Mouse (Mus musculus) adrenal gland, postnatal 14 days (tissue): Measurements from ENCODE around the gene Cdcp2. TPM values are rescaled to one million over a fixed set of nuclear protein-coding genes. Genes with fewer than 3 reads are reported as not detected.

Experiments
- DNase-seq: peaks from one replicate; pipeline ENCODE4 v3.0.0; 2021; ENCODE audit warnings: mixed read lengths
- long read RNA-seq, 2 experiments: library from polyadenylated mRNA; stranded (forward); transcript quantifications; one replicate each; pipeline ENCODE4 v2.0.0; 2021
- total RNA-seq: library from RNA; stranded (reverse); gene quantifications from 2 replicates; pipeline ENCODE4 v1.2.3, GENCODE M21; 2021

Cdcp2 gene
- not detected in 2 replicates for total RNA-seq
- long read RNA-seq, experiment 1, result 0 reads
- long read RNA-seq, experiment 2, result 0 reads

DNA sequence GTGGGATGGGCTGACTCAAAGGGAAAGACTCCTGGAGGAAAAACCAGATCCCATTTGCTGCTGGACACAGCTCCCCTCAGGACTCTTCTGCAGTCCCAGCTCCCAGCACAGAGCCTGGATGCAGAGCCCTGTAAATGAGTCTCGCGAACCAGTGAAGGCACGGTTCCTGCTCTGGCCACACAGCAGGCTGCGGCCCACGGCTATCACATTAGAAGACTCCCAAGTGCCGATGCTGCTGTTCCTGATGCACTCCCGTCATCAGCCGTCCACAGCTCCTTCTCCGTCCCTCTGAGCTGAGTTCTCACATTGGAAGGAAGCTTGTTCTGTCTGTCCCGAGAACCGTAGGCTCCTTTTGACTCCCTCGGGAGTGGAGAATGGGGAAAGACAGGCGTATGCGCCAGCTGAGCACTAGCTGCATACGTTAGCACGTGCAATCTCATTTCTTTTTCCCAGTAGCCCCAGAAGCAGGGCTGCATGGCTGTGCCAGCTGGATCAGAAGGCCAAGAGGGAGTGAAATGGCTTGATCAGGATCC is at the start of gene Cdcp2:
Cdcp2 (plus strand) TSS at position 51 of the 533 bp plus-strand sequence.
- DNase-seq, result no peak

DNA sequence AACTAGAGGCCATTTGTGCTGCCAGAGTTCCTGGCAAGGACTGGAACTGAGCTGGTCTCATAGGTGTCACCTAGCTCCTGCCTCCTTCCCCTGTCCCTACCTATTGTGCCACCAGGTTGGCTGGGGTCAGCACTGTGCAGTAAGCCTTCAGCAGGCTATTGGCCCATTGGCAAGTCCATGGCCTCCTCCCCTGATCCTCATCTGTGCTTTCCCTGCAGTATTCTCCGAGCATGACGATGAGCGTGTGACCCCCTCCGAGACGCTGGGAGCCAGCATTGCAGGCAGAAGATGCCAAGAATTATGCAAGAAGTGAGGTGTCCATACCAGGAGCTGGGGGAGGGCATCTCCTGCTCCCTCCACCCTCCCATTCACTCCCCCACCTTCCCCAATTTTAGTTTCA is 48.9 kb upstream of the Cdcp2 start:
- no peak for DNase-seq

DNA sequence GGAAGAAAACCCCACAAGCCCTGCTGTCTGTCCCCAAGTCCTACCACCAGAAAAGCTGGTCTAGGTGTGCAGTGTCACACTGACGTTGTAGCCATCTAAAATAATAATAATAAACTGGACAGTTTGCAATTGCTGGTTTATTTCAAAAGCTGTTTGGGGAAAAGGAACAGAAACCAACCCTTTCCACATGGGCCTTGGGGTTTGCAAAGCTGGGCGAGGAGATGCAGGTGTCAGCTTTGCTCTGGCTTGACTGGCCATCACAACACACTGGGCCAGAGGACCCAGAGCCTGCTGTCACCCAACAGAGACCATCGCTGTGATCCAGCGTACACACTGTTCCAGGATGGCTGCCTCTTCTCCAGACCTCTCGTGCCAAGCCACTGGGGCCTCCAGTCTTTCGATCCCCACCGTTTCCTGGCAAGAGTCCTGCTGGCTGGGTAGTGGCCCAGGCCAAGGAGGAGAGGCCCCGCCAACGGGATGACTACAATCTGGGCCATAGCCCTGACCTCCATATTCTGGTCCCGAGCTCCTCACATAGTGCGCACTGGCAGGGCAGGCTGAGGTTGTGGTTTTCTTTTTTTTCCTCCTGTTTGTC is 48.0 kb upstream of the Cdcp2 start:
- DNase-seq, result peak; percentile 73

- DNase-seq, result peak; percentile 53
Observed at GRCm38 (mm10) chr4:107051889-107052288, 44.8 kb upstream of the Cdcp2 start.

DNA sequence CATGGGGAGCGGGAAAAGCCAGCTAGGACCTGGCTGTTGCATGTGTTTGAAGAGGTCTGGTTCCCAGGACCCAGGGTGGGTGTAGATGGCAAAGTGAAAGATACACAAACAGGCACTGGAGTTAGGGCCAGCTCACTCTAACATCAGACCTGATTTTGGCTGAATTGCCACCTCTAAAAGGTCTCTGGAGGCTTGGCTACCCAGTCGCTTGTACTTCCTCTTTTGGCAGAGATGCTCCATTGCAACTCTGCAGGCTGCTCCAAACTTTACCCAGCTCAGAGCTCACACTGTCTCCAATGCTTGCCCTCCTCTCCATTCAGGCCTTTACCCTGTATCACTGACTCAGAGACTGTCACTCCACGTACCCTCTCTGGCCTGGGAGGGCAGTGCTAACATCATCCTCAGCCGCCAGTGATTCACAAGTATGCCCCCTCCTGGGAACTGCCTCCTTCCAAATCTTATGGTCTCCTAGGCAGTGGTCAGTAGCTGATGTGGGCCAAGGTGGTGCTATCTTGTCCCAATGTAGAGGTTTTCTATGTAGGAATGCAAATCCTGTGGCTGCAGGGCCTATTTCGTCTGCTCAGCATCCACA is 43.6 kb upstream of the Cdcp2 start:
- peak; percentile 36 for DNase-seq

DNA sequence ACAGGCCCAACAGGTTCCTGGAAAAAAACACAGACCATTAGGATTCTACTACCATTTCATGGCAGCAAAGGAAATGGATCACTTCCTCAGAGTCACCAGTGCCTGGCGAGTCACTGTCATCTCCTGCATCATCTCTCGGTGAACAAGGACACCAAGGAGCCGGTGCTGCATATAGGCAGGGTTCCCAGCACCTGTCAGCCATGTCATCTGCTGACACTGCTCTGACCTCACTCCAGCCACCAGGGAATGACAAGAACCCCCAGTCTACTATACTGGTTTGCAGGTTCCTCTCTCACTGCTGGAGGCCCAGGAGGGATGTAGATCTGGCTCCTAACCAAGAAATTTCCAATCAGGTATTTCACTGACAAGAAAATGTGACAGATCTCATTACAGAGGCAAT is 40.6 kb upstream of the Cdcp2 start:
- DNase-seq, result no peak

GRCm38 (mm10) chr4:107058346-107058745 is 38.3 kb upstream of the Cdcp2 start:
- DNase-seq, result no peak

GRCm38 (mm10) chr4:107058781-107059180 is 37.9 kb upstream of the Cdcp2 start:
- DNase-seq, result no peak

- DNase-seq, result no peak
Observed at GRCm38 (mm10) chr4:107061560-107061959, 35.1 kb upstream of the Cdcp2 start.

DNA sequence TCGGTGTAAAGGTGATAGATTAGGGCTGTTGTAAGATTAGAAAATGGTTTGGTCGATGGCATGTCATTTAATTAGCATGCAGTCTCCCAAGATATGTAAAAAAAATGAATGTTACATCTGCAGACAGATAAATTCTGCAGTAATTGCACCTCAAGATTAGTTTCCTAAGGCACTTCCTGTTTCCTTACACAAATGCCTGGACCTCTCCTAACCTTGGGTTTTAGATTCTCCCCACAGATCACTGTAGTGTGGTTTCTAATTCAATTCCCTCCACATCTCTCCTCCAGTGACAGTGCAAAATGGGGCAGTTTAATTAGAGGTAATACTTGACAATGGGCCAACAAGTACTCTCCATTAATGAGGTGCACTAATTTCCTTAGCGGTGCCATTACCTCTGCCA is 33.5 kb upstream of the Cdcp2 start:
- no peak for DNase-seq

DNA sequence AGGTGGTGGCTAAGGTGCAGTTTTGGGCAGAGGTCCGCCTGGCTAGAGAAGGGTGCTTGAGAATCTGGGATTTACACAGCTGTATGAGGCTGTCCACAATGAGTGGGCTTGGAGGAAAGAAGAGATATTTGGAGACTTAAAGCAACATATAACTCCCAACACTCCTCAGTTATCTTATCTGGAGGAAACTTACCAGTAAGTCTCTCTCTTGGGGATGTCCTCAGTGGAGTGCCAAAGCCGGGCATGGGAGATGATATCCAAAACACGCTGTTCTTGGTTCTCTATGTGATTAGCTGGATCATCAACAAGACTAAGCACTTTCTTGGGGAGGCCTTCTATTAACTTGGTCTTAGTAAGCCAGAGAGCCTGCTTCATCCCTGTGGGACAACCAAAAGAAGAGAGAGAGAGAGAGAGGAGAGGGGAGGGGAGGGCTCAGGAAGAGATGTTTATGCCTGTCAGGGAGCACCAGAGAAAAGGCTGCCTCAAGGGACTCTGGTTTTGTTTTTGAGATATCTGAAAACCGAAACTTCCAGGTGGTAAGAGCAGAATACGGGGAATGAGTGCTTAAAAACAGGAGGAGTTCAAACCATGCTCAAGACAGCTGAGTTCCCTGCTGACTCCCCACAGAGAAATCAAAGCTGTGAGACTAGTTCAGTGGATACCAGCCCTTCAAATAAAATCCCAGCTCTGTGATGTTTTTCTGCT is 32.1 kb upstream of the Cdcp2 start:
- no peak for DNase-seq

DNA sequence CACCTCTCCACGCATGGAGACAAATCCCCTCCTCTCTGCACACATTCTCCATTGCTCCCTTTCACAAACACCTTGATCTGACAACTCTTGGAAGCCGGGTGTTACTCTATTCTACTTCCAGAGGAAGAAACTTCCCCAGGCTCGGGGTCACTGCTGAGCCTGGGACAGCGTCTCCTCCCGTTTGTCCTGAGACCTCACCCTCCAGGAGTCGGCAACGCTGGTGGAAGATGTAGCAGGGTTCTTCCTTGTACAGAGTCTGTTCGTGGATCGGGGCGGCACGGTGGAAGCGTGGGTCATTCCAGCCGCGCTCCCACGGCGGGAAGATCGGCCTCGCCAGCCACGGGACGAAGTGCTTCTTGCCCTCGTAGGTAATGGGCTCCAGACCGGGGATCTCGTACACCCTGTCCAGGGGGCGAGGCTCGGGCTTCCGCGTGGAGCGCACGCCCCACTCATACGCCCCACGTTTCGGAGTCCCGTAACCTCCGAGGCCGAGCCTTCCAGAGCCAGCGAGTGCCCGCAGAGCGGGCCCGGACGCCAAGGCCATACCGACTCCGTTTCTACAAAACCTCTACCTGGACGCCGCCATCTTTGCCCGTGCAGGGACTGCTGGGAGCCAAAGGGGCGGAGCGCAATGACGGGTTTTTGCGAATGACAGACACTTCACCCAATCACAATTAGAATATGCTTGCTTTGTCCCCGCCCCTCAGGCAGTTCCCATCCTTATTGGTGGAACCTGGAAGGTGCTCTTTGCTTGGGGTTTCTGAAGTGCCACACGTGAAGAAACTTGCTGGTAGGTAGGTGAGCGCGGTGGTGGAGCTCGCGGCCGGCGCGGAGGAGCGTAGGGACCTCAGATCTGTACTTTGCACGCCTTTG is 30.2 kb upstream of the Cdcp2 start, which contains the start of the genes Mrpl37 and Cyb5rl:
Mrpl37 (minus strand) TSS at position 617 of the 873 bp plus-strand sequence.
Cyb5rl (plus strand) TSS at position 737 of the 873 bp plus-strand sequence.
- DNase-seq, result peak; percentile 97

- DNase-seq, result peak; percentile 73
Observed at GRCm38 (mm10) chr4:107067151-107067840, 29.4 kb upstream of the Cdcp2 start.

DNA sequence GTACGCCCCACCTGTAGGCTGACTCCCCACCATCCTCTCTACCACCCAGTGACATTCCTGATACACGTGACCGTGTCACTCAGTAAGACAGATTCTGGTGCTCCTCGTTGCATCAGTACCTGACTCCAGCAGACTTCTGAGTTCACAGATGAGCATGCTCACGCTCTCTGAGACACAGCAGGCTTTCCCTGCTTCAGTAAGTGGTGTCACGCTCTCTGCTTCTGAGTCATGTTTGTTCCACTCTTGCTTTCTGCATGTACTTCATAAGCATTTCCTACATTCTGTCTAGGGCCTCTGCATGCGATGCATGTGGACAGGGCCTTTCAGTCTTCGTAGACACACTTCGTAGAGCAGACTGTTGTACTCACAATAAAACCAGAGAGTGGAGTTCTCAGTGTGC is 24.3 kb upstream of the Cdcp2 start:
- no peak for DNase-seq

DNA sequence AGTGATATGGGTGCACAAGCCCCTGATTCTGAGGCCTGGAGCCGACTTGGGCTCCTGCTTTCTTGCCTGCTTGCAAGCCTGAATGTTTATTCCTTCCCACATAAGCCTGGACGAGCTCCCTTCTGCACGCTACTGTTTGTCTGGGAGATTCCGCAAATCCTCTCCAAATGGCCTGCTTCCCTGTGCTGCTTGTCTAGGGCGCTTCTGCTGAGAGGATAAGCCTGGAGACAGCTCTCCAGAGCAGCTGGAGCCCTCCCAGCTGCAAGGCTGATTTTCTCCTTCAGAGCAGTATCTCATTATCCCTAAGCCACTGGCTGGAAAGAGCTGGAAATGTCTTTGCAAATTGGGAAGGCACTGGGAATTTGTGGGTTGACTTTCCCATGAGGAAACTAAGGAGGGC is 21.2 kb upstream of the Cdcp2 start:
- DNase-seq, result no peak

- no peak for DNase-seq
Observed at GRCm38 (mm10) chr4:107078894-107079293, 17.8 kb upstream of the Cdcp2 start.

GRCm38 (mm10) chr4:107079716-107080115 is 17.0 kb upstream of the Cdcp2 start:
- DNase-seq, result no peak

- DNase-seq, result no peak
Observed at GRCm38 (mm10) chr4:107082185-107082584, 14.5 kb upstream of the Cdcp2 start.

DNA sequence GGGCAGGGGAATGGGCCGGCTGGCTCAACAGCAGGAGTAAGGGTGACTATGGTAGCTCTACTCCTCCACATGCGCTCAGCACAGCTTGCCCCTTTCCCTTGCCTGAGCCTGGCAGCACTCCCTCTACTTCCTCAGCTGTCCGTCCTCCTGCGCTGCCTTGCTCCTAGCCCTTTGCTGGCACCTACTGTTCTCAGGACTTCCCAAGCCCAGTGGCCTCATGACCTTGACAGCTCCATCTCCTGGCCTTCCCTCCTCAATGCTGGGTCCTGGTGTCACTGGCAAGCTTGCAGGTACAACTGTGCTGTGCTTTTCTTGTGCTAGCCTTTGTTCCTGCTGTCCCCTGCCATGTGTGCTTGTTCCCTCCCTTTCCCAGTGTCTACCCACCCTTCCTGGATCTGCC is 13.6 kb upstream of the Cdcp2 start:
- DNase-seq, result no peak

GRCm38 (mm10) chr4:107084343-107084742 is 12.3 kb upstream of the Cdcp2 start:
- DNase-seq, result peak; percentile 77

GRCm38 (mm10) chr4:107084858-107085257 is 11.8 kb upstream of the Cdcp2 start:
- DNase-seq, result peak; percentile 76

DNA sequence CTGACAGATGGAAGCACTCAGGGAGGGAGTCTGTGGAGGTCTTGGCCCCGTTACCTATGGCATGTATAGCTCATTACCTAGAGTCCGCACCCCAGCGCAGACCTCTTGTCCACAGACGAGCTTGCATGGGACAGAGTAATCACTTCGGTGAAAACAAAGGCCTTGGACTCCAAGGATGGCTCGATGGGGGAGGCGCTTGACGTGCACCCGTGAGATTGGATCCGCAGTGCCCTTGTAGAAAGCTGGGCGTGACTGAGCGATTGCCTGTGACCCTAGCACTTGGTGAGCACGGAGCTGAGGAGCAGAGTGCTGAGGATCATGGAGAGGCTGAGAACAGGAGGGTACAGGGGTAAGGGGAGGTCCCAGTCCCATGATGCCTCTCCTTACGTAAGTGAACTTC is 5.0 kb upstream of the Cdcp2 start:
- peak; percentile 85 for DNase-seq
